Mouse (Mus musculus) kidney, embryonic 15.5 days (tissue): ENCODE data around the gene Chrne. TPM values are rescaled to one million over a fixed set of nuclear protein-coding genes. Genes with fewer than 3 reads are reported as not detected.

Source experiments
- ATAC-seq: fragments of 200-750 bp; cut with Nextera tagmentation; replicated peaks from 2 replicates; pipeline ENCODE4 v1.8.0; 2017; ENCODE audit warnings: moderate TSS enrichment; ENCODE audit not compliant: low FRiP score
- H3K27ac ChIP-seq: fragments of 300-500 bp; sonication (generic); 2 replicates; pipeline ENCODE4 v1.5.1; 2015; ENCODE audit warnings: mild to moderate bottlenecking, inconsistent platforms
- H3K27me3 ChIP-seq: fragments of 300-500 bp; sonication (generic); 2 replicates; pipeline ENCODE4 v1.6.1; 2015; ENCODE audit warnings: inconsistent platforms
- H3K36me3 ChIP-seq: fragments of 300-500 bp; sonication (generic); 2 replicates; pipeline ENCODE4 v1.6.1; 2015; ENCODE audit warnings: inconsistent platforms
- H3K4me1 ChIP-seq: fragments of 300-500 bp; sonication (generic); 2 replicates; pipeline ENCODE4 v1.6.1; 2015; ENCODE audit warnings: inconsistent platforms
- H3K4me2 ChIP-seq: fragments of 300-500 bp; sonication (generic); 2 replicates; pipeline ENCODE4 v1.6.1; 2015; ENCODE audit warnings: moderate library complexity, mild to moderate bottlenecking, inconsistent platforms
- H3K4me3 ChIP-seq: fragments of 300-500 bp; sonication (generic); replicated peaks from 2 replicates; pipeline ENCODE4 v1.5.1; 2015; ENCODE audit warnings: mild to moderate bottlenecking, inconsistent platforms
- H3K9ac ChIP-seq: fragments of 300-500 bp; sonication (generic); 2 replicates; pipeline ENCODE4 v1.6.1; 2015; ENCODE audit warnings: mild to moderate bottlenecking, inconsistent platforms
- H3K9me3 ChIP-seq: fragments of 300-500 bp; sonication (generic); replicated peaks from 2 replicates; pipeline ENCODE4 v1.6.1; 2016; ENCODE audit warnings: inconsistent platforms
- WGBS: fragments of 180-500 bp; shearing (Covaris S2); methylation state at CpG from one replicate; pipeline ENCODE4 v1.1.7; 2015; ENCODE audit warnings: mixed read lengths; 5-methylcytosine and 5-hydroxymethylcytosine counted together
- polyA plus RNA-seq: library from polyadenylated mRNA; unstranded; fragments of >200 nt; fragmentation: Nextera tagmentation; extraction: Ambion mirVana; gene quantifications from 2 replicates; pipeline ENCODE4 v1.2.1, GENCODE M21; 2015

Chrne gene
- polyA plus RNA-seq, 1 experiment from 2014 or later, result 0.27 TPM

- Histone ChIP-seq H3K27ac (peak overlapping the region; percentile 35; the same call in 1 of the 2 replicates), H3K27me3 (no peaks in the 10 kb centered on the region), H3K4me1 (peaks cover 65% of the 10 kb centered on the region), H3K36me3 (peaks cover 54% of the 10 kb centered on the region), H3K4me3 (peak overlapping the region; percentile 4; the same call in 1 of the 2 replicates), H3K9ac (no peak overlapping the region), H3K9me3 (no peaks in the 10 kb centered on the region), H3K4me2 (peak overlapping the region; percentile 95; the same call in 1 of the 2 replicates)
- no peak for ATAC-seq
- 71% methylated on average over 12 of the region's 12 CpGs for WGBS
Observed at GRCm38 (mm10) chr11:70650322-70651175, 31.5 kb upstream of the Chrne start.

- peaks cover 66% of the 10 kb centered on the region for H3K4me1 ChIP-seq
- peak overlapping the region; percentile 87; the same call in 1 of the 2 replicates for H3K9ac ChIP-seq
- H3K9me3 ChIP-seq, result no peaks in the 10 kb centered on the region
- peak overlapping the region; percentile 96 for H3K4me2 ChIP-seq
- no peaks in the 10 kb centered on the region for H3K27me3 ChIP-seq
- peak overlapping the region; percentile 84 for H3K4me3 ChIP-seq
- ATAC-seq, result no peak
- peaks cover 67% of the 10 kb centered on the region for H3K36me3 ChIP-seq
- WGBS, result 71% methylated on average over 8 of the region's 8 CpGs
- no peak overlapping the region for H3K27ac ChIP-seq
Observed at GRCm38 (mm10) chr11:70649185-70649734, 30.2 kb upstream of the Chrne start.

GRCm38 (mm10) chr11:70648512-70648911 lies 29.5 kb upstream of the Chrne start:
- Histone ChIP-seq H3K27me3 (no peaks in the 10 kb centered on the region), H3K9ac (peak overlapping the region; percentile 87), H3K4me3 (peak overlapping the region; percentile 84), H3K4me2 (peak overlapping the region; percentile 96), H3K4me1 (peaks cover 66% of the 10 kb centered on the region), H3K36me3 (peaks cover 74% of the 10 kb centered on the region), H3K9me3 (no peaks in the 10 kb centered on the region), H3K27ac (peak overlapping the region; percentile 99; the same call in 1 of the 2 replicates)
- 80% methylated on average over 4 of the region's 4 CpGs for WGBS
- no peak for ATAC-seq

GRCm38 (mm10) chr11:70647716-70648420 lies 28.9 kb upstream of the Chrne start:
- H3K9ac ChIP-seq, result peak overlapping the region; percentile 87
- no peaks in the 10 kb centered on the region for H3K9me3 ChIP-seq
- H3K4me2 ChIP-seq, result peak overlapping the region; percentile 96
- peaks cover 77% of the 10 kb centered on the region for H3K36me3 ChIP-seq
- no peaks in the 10 kb centered on the region for H3K27me3 ChIP-seq
- peak overlapping the region; percentile 99 for H3K27ac ChIP-seq
- peak; percentile 17; the same call in 1 of the 2 replicates for ATAC-seq
- 3% methylated on average over 28 of the region's 28 CpGs for WGBS
- H3K4me3 ChIP-seq, result peak overlapping the region; percentile 84
- peaks cover 64% of the 10 kb centered on the region for H3K4me1 ChIP-seq

GRCm38 (mm10) chr11:70646691-70647650 lies 28.0 kb upstream of the Chrne start, which contains the start of the genes Rnf167 and Slc25a11:
Rnf167 (plus strand) TSS chr11:70647235.
Slc25a11 (minus strand) TSS chr11:70647479.
- Histone ChIP-seq H3K27ac (peak within 1 kb of the TSS; percentile 99), H3K9me3 (no peaks in the 10 kb centered on the region), H3K36me3 (peaks cover 72% of the 10 kb centered on the region), H3K4me1 (peaks cover 55% of the 10 kb centered on the region), H3K27me3 (no peaks in the 10 kb centered on the region), H3K9ac (peak within 1 kb of the TSS; percentile 87), H3K4me2 (peak within 1 kb of the TSS; percentile 96), H3K4me3 (peak within 1 kb of the TSS; percentile 84)
- peak; percentile 92 for ATAC-seq
- WGBS, result under 1% methylated on average over 63 of the region's 63 CpGs

GRCm38 (mm10) chr11:70646259-70646555 lies 27.2 kb upstream of the Chrne start:
- Histone ChIP-seq H3K4me3 (peak overlapping the region; percentile 84), H3K9ac (peak overlapping the region; percentile 76), H3K36me3 (peaks cover 64% of the 10 kb centered on the region), H3K9me3 (no peaks in the 10 kb centered on the region), H3K4me2 (peak overlapping the region; percentile 82), H3K27me3 (no peaks in the 10 kb centered on the region), H3K27ac (peak overlapping the region; percentile 93), H3K4me1 (peaks cover 48% of the 10 kb centered on the region)
- 10% methylated on average over 3 of the region's 3 CpGs for WGBS
- no peak for ATAC-seq

GRCm38 (mm10) chr11:70645461-70646258 lies 26.6 kb upstream of the Chrne start:
- WGBS, result 86% methylated on average over 12 of the region's 12 CpGs
- Histone ChIP-seq H3K27ac (peak overlapping the region; percentile 93), H3K36me3 (peaks cover 59% of the 10 kb centered on the region), H3K9ac (peak overlapping the region; percentile 76), H3K4me3 (peak overlapping the region; percentile 84), H3K4me2 (peak overlapping the region; percentile 82), H3K4me1 (peaks cover 42% of the 10 kb centered on the region), H3K27me3 (no peaks in the 10 kb centered on the region), H3K9me3 (no peaks in the 10 kb centered on the region)
- ATAC-seq, result no peak

GRCm38 (mm10) chr11:70644564-70645103 lies 25.6 kb upstream of the Chrne start:
- Histone ChIP-seq H3K9ac (no peak overlapping the region), H3K9me3 (no peaks in the 10 kb centered on the region), H3K27me3 (no peaks in the 10 kb centered on the region), H3K4me1 (peaks cover 34% of the 10 kb centered on the region), H3K36me3 (peaks cover 49% of the 10 kb centered on the region), H3K27ac (no peak overlapping the region), H3K4me3 (no peak overlapping the region), H3K4me2 (no peak overlapping the region)
- 95% methylated on average over 8 of the region's 8 CpGs for WGBS
- no peak for ATAC-seq

GRCm38 (mm10) chr11:70643051-70643450 lies 24.0 kb upstream of the Chrne start:
- Histone ChIP-seq H3K9ac (no peak overlapping the region), H3K4me2 (no peak overlapping the region), H3K36me3 (peaks cover 34% of the 10 kb centered on the region), H3K4me1 (peaks cover 18% of the 10 kb centered on the region), H3K9me3 (no peaks in the 10 kb centered on the region), H3K27me3 (no peaks in the 10 kb centered on the region), H3K27ac (no peak overlapping the region), H3K4me3 (no peak overlapping the region)
- ATAC-seq, result no peak
- whole genome bisulfite sequencing, result 94% methylated on average over 6 of the region's 6 CpGs

GRCm38 (mm10) chr11:70641241-70641640 lies 22.2 kb upstream of the Chrne start:
- Histone ChIP-seq H3K4me1 (peaks cover 11% of the 10 kb centered on the region), H3K4me3 (no peak overlapping the region), H3K27ac (no peak overlapping the region), H3K36me3 (peaks cover 34% of the 10 kb centered on the region), H3K27me3 (no peaks in the 10 kb centered on the region), H3K4me2 (no peak overlapping the region), H3K9me3 (no peaks in the 10 kb centered on the region), H3K9ac (no peak overlapping the region)
- WGBS, result 86% methylated on average over 7 of the region's 7 CpGs
- ATAC-seq, result no peak
